Mouse (Mus musculus): ENCODE data around the gene Rasa4. TPM values are rescaled to one million over a fixed set of nuclear protein-coding genes. Genes with fewer than 3 reads are reported as not detected.

Rasa4 gene
- total and polyA plus RNA-seq, 3 experiments: 1.4 to 2.5 TPM; not detected in 1

- Histone ChIP-seq H3K79me2 (ENCODE audit: control insufficient read depth, insufficient read depth, low read length, poor library complexity) (no peaks in the 10 kb centered on the region), H3K27ac (ENCODE audit: control insufficient read depth, low read depth, low read length) (no peak within 1 kb of the TSS), H3K9ac (ENCODE audit: control insufficient read depth, low read depth, low read length, poor library complexity, severe bottlenecking) (no peak within 1 kb of the TSS), H3K4me3 (ENCODE audit: control insufficient read depth in 1 of 2, insufficient read depth in 1 of 2, low read depth in 2 of 2, low read length in 2 of 2) (no peak within 1 kb of the TSS), H3K9me3 (replicated peaks; ENCODE audit: insufficient read depth, low read length) (no peaks in the 10 kb centered on the region), H3K36me3 (ENCODE audit: control insufficient read depth in 1 of 2, insufficient read depth in 2 of 2, low read length in 2 of 2) (no peaks in the 10 kb centered on the region), H3K4me1 (ENCODE audit: control insufficient read depth in 1 of 2, insufficient read depth in 2 of 2, low read length in 2 of 2) (no peaks in the 10 kb centered on the region), H3K27me3 (ENCODE audit: control insufficient read depth in 1 of 2, insufficient read depth in 2 of 2, low read length in 2 of 2) (peaks cover 8 to 11% of the 10 kb centered on the region in 2 experiments)
- TF ChIP-seq GABPA (IDR thresholded peaks at IDR 0.05; ENCODE audit: low read depth, low read length) (no peak), CHD2 (IDR thresholded peaks at IDR 0.05; ENCODE audit: low read length) (no peak), NELFE (IDR thresholded peaks at IDR 0.05; ENCODE audit: low read depth, low read length) (no peak), MYB (IDR thresholded peaks at IDR 0.05; ENCODE audit: low read depth, low read length) (no peak), MAFK (IDR thresholded peaks at IDR 0.05; ENCODE audit: borderline replicate concordance, low read depth, low read length) (no peak), NRF1 (IDR thresholded peaks at IDR 0.05; ENCODE audit: insufficient read depth, low read depth, low read length, poor library complexity, severe bottlenecking) (no peak), MYC (IDR thresholded peaks at IDR 0.05; ENCODE audit: low read depth, low read length) (no peak)
- DNase-seq (ENCODE audit: low read depth, low spot score): no peak
Observed at GRCm38 (mm10) chr5:136054301-136055077, 29.2 kb upstream of the Rasa4 start, which contains the start of gene Upk3bl. Upk3bl (plus strand) TSS chr5:136054492.

- peaks cover 8 to 11% of the 10 kb centered on the region in 2 experiments for H3K27me3 ChIP-seq (ENCODE audit: control insufficient read depth in 1 of 2, insufficient read depth in 2 of 2, low read length in 2 of 2)
- no peak for DNase-seq (ENCODE audit: low read depth, low spot score)
- no peak overlapping the region for H3K27ac ChIP-seq (ENCODE audit: control insufficient read depth, low read depth, low read length)
- H3K79me2 ChIP-seq (ENCODE audit: control insufficient read depth, insufficient read depth, low read length, poor library complexity): no peaks in the 10 kb centered on the region
- TF ChIP-seq JUND (IDR thresholded peaks at IDR 0.05; ENCODE audit: low read depth, low read length): no peak
- TF ChIP-seq GATA1 (IDR thresholded peaks at IDR 0.05; ENCODE audit: low read depth, low read length): no peak
- TF ChIP-seq ZKSCAN1 (IDR thresholded peaks at IDR 0.05; ENCODE audit: low read depth, low read length): no peak
- TF ChIP-seq TBP (IDR thresholded peaks at IDR 0.05; ENCODE audit: low read depth, low read length): no peak
- no peak for TF ChIP-seq KAT2A (conservative IDR thresholded peaks at IDR 0.05; ENCODE audit: low read depth, low read length)
- TF ChIP-seq POLR2AphosphoS5 (IDR thresholded peaks at IDR 0.05; ENCODE audit: borderline replicate concordance, low read depth, low read length): no peak
- TF ChIP-seq SMC3 (IDR thresholded peaks at IDR 0.05; ENCODE audit: low read depth, low read length): peak; percentile 22; the same call in 1 of the 2 replicates
- no peak for TF ChIP-seq BHLHE40 (IDR thresholded peaks at IDR 0.05; ENCODE audit: borderline replicate concordance, low read depth, low read length)
- TF ChIP-seq RAD21 (IDR thresholded peaks at IDR 0.05; ENCODE audit: low read depth, low read length): no peak
- TF ChIP-seq MAX (IDR thresholded peaks at IDR 0.05; ENCODE audit: low read length): no peak
- no peak for TF ChIP-seq ZNF384 (IDR thresholded peaks at IDR 0.05; ENCODE audit: low read depth, low read length)
- TF ChIP-seq TAL1 (IDR thresholded peaks at IDR 0.05; ENCODE audit: low read length): no peak
- no peak for TF ChIP-seq NELFE (IDR thresholded peaks at IDR 0.05; ENCODE audit: low read depth, low read length)
- no peak for TF ChIP-seq CHD2 (IDR thresholded peaks at IDR 0.05; ENCODE audit: low read length)
- peak in 1 of 3 experiments; percentile 30; a peak in 1 of 6 replicates for TF ChIP-seq CTCF (IDR thresholded peaks at IDR 0.05 in 2 of 3, conservative IDR thresholded peaks at IDR 0.05 in 1 of 3; ENCODE audit: control insufficient read depth in 1 of 3, insufficient read depth in 1 of 3, low read depth in 2 of 3, low read length in 3 of 3, poor library complexity in 1 of 3, severe bottlenecking in 1 of 3)
- H3K4me3 ChIP-seq (ENCODE audit: control insufficient read depth in 1 of 2, insufficient read depth in 1 of 2, low read depth in 2 of 2, low read length in 2 of 2): no peak overlapping the region
- H3K9ac ChIP-seq (ENCODE audit: control insufficient read depth, low read depth, low read length, poor library complexity, severe bottlenecking): no peak overlapping the region
- no peaks in the 10 kb centered on the region for H3K36me3 ChIP-seq (ENCODE audit: control insufficient read depth in 1 of 2, insufficient read depth in 2 of 2, low read length in 2 of 2)
- no peaks in the 10 kb centered on the region for H3K4me1 ChIP-seq (ENCODE audit: control insufficient read depth in 1 of 2, insufficient read depth in 2 of 2, low read length in 2 of 2)
- H3K9me3 ChIP-seq (replicated peaks; ENCODE audit: insufficient read depth, low read length): no peaks in the 10 kb centered on the region
Observed at GRCm38 (mm10) chr5:136056062-136056461, 27.7 kb upstream of the Rasa4 start.
